Mouse (Mus musculus) Muller cell, postnatal 12 days (primary cell): ENCODE measurements around the gene Wwc1.
"Not testable (repeated sequence)": the region's sequence is repeated elsewhere in the genome, so short reads cannot be mapped to it uniquely, and the experiment has no call there.

Source experiments
- DNase-seq: peaks from one replicate; pipeline ENCODE4 v3.0.0-alpha.2; 2015; ENCODE audit errors: inconsistent ontology term

Gene Wwc1

DNA sequence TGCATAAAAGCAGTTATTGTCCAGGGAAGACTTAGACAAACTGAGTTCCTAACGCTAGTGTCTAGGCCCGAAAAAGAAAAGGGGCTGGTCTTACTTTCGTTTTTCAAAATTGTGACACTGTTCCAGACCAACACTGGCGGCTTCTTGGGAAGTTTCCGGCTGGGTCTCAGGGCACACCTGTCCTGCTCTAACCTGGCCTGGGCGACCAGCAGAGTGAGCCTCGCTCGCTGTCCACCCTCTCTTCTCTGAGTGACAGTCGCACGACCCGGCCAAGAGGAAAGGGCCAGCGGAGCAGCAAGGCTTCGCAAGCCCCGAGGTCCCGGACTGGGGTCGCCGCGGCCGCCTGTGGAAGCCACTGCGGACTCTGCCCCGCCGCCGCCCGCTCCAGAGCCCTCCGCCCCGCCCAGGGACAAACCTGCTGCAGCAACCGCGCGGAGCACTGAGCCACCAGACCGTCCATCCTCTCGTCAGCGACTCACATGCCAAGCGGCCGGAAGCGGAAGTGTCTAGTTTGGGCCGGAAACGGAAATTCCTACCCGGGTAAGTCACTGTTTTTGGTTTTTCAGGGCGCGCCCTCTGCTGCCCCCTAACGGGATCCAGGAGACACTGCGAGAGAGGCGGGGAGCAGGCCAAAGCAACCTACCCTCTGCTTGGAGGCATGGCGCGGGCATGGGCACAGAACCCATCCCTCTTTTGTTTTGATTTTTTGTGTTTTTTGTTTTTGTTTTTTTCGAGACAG lies 146.1 kb downstream of the Wwc1 start, which contains the start of gene Rars:
TSS of gene Rars (minus strand) at position 485 of the 739 bp plus-strand sequence.
- peak; percentile 91 for DNase-seq

DNA sequence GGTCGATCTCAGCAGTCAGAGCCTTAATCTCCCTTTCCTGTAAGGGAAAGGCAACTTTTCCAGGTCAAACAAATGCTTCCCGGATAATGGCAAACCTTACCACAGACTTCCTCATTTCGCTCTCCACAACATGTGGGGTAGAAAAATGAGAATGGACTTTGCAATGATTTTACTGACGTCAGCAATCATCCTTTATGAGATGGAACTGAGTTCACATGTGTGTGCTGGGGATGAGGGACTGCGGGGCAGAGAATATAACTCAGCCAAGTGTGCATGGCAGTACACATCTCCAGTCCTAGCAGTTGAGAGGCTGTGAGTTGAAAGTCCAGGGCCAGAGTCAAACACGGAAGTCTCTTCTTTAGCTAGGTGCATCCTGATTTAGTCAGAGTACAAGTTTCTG lies 147.1 kb downstream of the Wwc1 start:
- DNase-seq: no peak

DNA sequence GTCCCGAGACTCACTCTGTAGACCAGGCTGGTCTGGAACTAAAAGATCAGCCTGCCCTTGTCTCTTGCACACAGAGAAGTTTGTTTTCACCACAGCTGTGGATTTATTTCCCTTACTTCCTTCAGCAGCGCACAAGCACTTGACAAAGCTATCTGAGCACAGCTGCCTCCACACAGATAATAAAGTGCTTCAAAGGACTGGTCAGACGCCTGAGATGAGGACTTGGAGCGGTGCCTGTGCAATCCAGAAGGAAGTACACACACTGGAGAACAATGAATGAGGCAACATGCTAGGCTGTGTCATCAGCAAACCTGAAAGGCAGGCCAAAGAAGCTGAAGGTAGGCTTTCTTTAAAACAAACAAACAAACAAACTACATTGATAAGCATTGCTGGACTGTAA lies 148.2 kb downstream of the Wwc1 start:
- no peak for DNase-seq

DNA sequence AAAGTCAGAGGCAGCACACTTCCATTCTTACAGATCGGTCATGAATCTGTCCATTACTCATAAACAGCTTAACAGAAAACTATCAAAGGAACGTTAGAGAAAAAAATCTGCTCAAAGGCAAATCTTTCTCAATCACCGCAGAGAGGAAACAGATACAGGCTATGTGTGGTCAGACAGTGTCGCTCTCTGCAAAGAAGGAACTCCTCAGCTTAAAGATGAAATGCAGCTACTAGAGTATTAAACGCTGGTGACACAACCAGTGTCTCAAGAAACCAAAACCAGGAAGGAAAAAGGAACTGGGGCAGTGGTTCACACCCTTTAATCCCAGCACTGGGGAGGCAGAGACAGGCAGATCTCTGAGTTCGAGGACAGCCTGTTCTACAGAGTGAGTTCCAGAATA lies 152.6 kb downstream of the Wwc1 start:
- DNase-seq: no peak

DNA sequence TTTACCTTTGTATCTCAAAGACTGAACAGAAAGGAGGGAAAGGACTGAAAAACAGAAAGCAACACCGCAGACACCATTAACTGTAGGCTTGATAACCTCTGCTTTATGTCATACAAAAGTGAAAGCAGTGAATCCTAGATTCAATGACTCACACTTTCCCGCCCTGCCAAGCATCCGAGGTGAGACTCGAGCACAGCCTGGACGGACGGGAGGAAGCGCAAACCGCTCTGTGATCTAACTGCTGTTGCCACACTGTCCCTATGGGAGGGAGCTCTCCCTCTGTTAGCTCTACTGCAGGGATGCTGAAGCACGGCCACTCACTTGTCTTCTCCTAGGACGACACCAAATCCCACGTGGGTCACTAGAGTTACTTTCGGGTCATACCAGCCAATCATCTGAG lies 164.0 kb downstream of the Wwc1 start:
- no peak for DNase-seq

DNA sequence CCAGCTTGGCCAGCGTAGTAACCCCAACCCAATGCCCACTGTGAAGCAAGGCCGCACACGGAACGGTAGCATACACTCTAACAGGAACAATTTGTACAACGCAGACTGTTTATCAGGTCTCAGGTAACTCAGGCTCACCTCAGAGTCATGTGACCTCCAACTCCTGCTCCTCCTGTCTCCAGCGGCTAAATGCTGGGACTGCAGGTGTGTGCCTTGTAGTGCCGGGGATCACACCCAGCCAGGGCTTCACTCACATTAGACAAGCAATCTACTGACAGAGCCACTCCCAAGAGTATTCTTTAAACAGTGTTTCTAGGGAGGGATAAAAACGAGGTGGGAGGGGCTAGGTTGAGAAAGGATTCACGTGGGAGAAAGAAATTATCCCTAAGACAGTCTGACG lies 168.9 kb downstream of the Wwc1 start:
- no peak for DNase-seq

DNA sequence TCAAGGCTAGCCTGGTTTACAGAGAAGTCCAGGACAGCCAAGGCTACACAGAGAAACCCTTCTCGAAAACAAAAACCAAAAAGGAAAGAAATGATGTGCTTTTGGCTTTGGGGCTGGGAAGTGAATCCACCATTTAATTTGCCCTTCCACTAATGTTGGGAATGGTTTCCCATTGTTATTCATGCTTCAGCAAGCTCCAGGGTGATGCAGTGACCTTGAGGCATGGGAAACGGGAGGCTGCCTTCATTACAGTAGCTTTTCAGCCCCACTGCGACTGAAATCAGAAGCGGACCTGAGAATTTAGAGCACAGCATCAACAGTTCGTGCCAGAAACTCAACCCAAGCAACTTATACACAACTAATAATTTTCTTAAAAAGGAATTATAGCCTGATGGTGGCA lies 179.0 kb downstream of the Wwc1 start:
- no peak for DNase-seq

DNA sequence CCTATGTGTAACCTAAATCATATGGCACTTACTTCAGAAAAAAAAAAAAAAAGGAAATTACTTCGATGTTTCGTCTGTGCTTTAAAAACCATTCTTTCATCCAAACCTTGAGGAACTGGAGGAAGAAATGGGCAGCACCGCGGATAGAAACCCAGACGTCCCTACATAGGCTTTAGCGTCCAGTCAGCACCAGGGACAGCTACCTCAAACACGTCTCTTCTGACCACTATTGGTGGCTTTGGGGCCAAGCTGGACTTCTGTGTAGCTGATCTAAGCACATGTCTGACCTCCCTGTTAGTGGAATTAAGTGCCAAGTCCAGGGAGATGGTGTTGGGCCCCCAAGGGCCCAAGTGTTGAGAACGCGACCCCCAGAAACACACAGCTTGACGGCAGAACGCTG lies 181.5 kb downstream of the Wwc1 start, which contains the start of gene Fbll1:
TSS of gene Fbll1 (minus strand) at position 11 of the 400 bp plus-strand sequence.
- peak; percentile 71 for DNase-seq

DNA sequence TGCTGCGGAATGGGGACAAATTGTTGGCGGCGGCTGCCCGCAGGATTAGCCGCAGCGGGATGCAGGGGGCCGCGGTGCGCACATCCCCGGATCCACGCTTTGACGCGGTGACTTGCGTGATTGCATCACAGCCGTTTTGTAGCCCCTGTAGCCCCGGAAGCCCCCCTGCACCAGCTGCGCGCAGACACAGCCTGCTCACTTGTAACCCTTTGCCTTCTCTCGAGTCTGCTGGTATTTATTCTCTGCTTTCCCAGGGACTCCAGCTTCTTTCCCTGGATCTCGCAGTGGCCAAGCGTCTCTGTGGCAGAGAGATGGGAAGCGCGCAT lies 181.9 kb downstream of the Wwc1 start:
- DNase-seq: peak; percentile 5

DNA sequence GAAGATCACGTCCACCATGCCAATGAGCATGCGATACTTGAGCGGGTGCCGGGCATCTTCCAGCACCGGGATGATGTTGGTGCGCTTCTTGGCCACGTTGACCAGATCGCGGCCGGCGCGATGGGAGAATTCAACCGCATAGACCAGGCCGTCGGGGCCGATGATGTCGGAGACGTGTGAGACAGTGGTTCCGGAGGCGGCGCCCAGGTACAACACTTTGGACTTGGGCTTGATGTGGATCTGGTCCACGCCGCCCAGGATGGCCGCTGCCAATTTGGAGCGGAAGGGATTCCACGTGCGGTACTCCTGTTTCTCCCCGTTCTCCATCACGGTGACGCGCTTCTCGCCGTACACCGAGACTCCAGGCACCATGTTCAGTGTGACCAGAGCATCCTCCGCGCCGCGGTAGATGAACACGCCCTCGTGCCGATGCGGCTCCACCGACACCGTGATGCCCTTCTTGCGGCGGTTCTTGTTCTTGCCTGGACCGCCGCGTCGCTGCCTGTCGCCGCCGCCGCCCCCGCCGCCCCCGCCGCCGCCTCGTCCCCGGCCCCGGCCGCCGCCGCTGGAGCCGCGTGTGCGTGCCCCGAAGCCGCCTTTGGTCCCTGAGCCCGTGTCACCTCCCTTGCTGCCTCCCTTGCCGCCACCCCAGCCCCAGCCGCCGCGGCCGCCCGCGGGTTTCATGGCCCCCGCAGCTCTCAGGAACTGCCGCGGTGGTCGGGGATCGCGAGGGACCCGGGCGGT lies 182.4 kb downstream of the Wwc1 start:
- no peak for DNase-seq

DNA sequence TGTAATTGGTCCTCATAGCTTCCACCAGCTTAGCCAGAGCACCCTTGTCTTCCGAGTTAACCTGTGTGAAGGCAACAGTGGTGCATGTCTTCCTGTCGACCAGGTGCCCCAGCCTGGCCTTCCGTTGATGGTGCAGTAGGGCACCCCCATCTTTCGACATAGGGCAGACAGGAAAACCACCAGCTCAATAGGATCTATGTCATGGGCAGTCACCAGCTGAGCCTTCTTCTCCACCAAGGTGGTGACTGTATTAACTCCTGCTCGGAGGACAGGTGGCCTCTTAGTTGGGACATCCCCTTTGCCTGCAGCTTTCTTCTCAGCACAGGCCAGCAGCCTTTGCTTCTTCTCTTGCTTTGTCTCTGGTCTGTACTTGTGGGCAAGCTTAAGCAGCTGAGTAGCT lies 187.5 kb downstream of the Wwc1 start:
- not testable (repeated sequence) for DNase-seq

DNA sequence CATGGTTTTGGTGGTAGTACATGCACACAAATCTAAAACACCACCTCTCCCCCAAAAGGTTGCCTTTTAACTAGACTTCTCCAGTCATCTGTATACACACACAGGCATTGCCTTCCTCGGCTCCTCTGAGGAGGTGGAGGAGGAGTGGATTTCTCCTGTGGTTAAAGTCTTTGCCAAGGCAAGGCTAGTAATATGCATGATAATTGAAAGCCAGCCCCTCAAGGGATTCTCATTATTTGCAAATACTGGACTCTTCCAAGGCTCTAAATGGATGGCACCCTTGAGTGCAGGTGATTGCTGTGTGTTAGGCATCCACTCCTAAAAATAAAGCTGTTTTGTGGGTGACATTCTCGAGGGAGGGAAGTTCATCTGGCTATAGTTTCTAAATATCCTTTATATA lies 191.9 kb downstream of the Wwc1 start:
- no peak for DNase-seq
